Comparison of ENCODE assay signal across 13 mouse cellular contexts in the genomic region with DNA sequence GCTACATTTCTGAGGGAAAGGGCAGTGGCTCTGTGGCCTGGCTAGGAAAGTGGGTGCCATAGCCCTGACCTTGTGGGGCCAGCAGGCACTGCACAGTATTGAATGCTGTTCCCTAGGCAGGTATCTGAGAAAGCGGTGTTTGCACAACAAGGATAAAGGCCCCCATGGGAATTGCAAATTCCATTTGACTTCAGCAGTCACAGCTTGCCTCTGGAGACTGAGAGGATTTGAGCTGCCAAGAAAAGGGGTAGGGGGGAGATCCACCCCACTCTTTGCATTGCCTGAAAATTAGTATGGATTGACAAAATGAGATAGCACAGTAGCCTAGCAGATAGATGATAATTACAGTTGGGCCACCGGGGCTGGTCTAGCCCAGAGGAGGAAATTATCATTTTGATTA.
A peak's percentile ranks its signal among the peaks of the same experiment; 100 is the strongest.
DNase-seq lines count a peak whose midpoint lies in the region; ATAC-seq and TF ChIP-seq lines count a peak whose summit lies in the region.
"Had no signal": no experiment of that assay in that cellular context is flagged by ENCODE, and none has a peak within 500 bp of the region (broad histone marks: within the 10 kb centered on the region; RNA-seq: fewer than 3 reads in every experiment).

No protein-coding gene starts in this region.

- H3K27me3 ChIP-seq in heart, embryonic 10.5 days (ENCODE audit: insufficient read depth, poor library complexity, severe bottlenecking), result no peaks in the 10 kb centered on the region; the same call in 1 of the 2 replicates
- no peaks in the 10 kb centered on the region for H3K27me3 ChIP-seq in forebrain, embryonic 14.5 days (replicated peaks; ENCODE audit: control insufficient read depth, insufficient read depth, low read length)
- peaks cover 100% of the 10 kb centered on the region for H3K27me3 ChIP-seq in midbrain, embryonic 10.5 days (ENCODE audit: low read depth, poor library complexity, severe bottlenecking)

- peaks cover 61% of the 10 kb centered on the region for H3K4me1 ChIP-seq in heart, embryonic 10.5 days
- H3K4me1 ChIP-seq in forebrain, embryonic 14.5 days (ENCODE audit: control insufficient read depth, insufficient read depth, low read length), result peaks cover 24% of the 10 kb centered on the region
- peaks cover 74% of the 10 kb centered on the region for H3K4me1 ChIP-seq in midbrain, embryonic 10.5 days

- TF ChIP-seq POLR2A in brain, embryonic 14.5 days (IDR thresholded peaks at IDR 0.05; ENCODE audit: borderline replicate concordance, extremely low read depth, insufficient read depth, insufficient read length, poor library complexity, severe bottlenecking), result no peak

- H3K9ac ChIP-seq in forebrain, embryonic 14.5 days (ENCODE audit: low read length), result no peak overlapping the region

- peak overlapping the region; percentile 13; the same call in 1 of the 2 replicates for H3K4me2 ChIP-seq in forebrain, embryonic 14.5 days (ENCODE audit: low read length)

- H3K36me3 ChIP-seq in heart, embryonic 10.5 days, result no peaks in the 10 kb centered on the region
- no peaks in the 10 kb centered on the region for H3K36me3 ChIP-seq in forebrain, embryonic 14.5 days (ENCODE audit: control insufficient read depth, insufficient read depth, low read length)
- no peaks in the 10 kb centered on the region for H3K36me3 ChIP-seq in midbrain, embryonic 10.5 days

- no peak for DNase-seq in heart, embryonic 10.5 days (ENCODE audit: low spot score)
- DNase-seq in heart, adult 9 months (ENCODE audit: low spot score in 2 of 2), result no peak
- peak; percentile 89 for DNase-seq in brain, embryonic 14.5 days (ENCODE audit: low read depth)
- peak; percentile 77 for DNase-seq in forebrain, embryonic 14.5 days (ENCODE audit: low spot score)
- no peak for DNase-seq in midbrain, embryonic 10.5 days (ENCODE audit: low spot score)
- DNase-seq in right cerebral cortex, postnatal 36 days (ENCODE audit: low spot score in 2 of 2), result no peak
- no peak for DNase-seq in left cerebral cortex, adult 9 months (ENCODE audit: low spot score in 2 of 2)
- no peak for DNase-seq in T-cell, adult 2 months (ENCODE audit: low spot score)
- DNase-seq: cerebellum, adult 9-10 months; gastrocnemius, adult 2 months; lung, postnatal 14 days; thymus, postnatal 4 days had no signal

- peak overlapping the region; percentile 76 for H3K27ac ChIP-seq in heart, embryonic 10.5 days
- H3K27ac ChIP-seq in forebrain, embryonic 14.5 days (ENCODE audit: low read depth, low read length), result peak overlapping the region; percentile 44; the same call in 1 of the 2 replicates
- 0 out of 2 replicates have a peak overlapping the region, but pooled peaks have one; percentile 43 for H3K27ac ChIP-seq in midbrain, embryonic 10.5 days (replicated peaks)
- H3K27ac ChIP-seq: gastrocnemius, adult 2 months; left cerebral cortex, adult 2 months had no signal

- H3K4me3 ChIP-seq in heart, embryonic 10.5 days, result peak overlapping the region; percentile 22
- H3K4me3 ChIP-seq in forebrain, embryonic 14.5 days (ENCODE audit: low read depth, low read length), result no peak overlapping the region
- peak overlapping the region; percentile 14; the same call in 1 of the 2 replicates for H3K4me3 ChIP-seq in midbrain, embryonic 10.5 days
- H3K4me3 ChIP-seq: gastrocnemius, adult 2 months; left cerebral cortex, adult 2 months had no signal

- H3K9me3 ChIP-seq in heart, embryonic 10.5 days, result no peaks in the 10 kb centered on the region
- H3K9me3 ChIP-seq in forebrain, embryonic 14.5 days (replicated peaks; ENCODE audit: control insufficient read depth, low read length), result no peaks in the 10 kb centered on the region
- no peaks in the 10 kb centered on the region for H3K9me3 ChIP-seq in midbrain, embryonic 10.5 days (replicated peaks)

- 22% methylated on average over 2 of the region's 2 CpGs for WGBS in heart, embryonic 10.5 days
- 33% methylated on average over 2 of the region's 2 CpGs for WGBS in forebrain, embryonic 14.5 days
- 37% methylated on average over 2 of the region's 2 CpGs for WGBS in midbrain, embryonic 10.5 days

- no peak for TF ChIP-seq CTCF in brain, embryonic 14.5 days (IDR thresholded peaks at IDR 0.05; ENCODE audit: borderline replicate concordance, extremely low read depth, insufficient read depth, insufficient read length)

- ATAC-seq in forebrain, embryonic 14.5 days, result peak; percentile 71

Comparison
In these comparisons a context has a peak if more than half of its experiments do, and no peak if none do; other contexts are left out.
1. DNase-seq: peak in brain, embryonic 14.5 days (single experiment) and forebrain, embryonic 14.5 days (single experiment); none in heart, embryonic 10.5 days (single experiment), heart, adult 9 months (0 of 2), midbrain, embryonic 10.5 days (single experiment), right cerebral cortex, postnatal 36 days (0 of 2), left cerebral cortex, adult 9 months (0 of 2) and T-cell, adult 2 months (single experiment).
2. Peak in every context shown above with its lines, with median percentiles within 50 percentile points of each other: H3K27ac ChIP-seq.